8 mouse cellular contexts compared by ENCODE assay signal in genomic region chr3:122043799-122044547, GRCm38 (mm10). TPM values are rescaled to one million over a fixed set of nuclear protein-coding genes. Genes with fewer than 3 reads are reported as not detected.
A peak's percentile ranks its signal among the peaks of the same experiment; 100 is the strongest.
DNase-seq lines count a peak whose midpoint lies in the region; ATAC-seq lines count a peak whose summit lies in the region.

Gene Abca4, plus strand, starts transcription at chr3:122044443.

- 20% methylated on average over 26 of the region's 26 CpGs for whole genome bisulfite sequencing in liver, embryonic 11.5 days
- 2% methylated on average over 26 of the region's 26 CpGs for WGBS in forebrain, embryonic 12.5 days
- WGBS in limb, embryonic 12.5 days, result 7% methylated on average over 26 of the region's 26 CpGs

- H3K4me2 ChIP-seq in liver, embryonic 11.5 days, result peak within 1 kb of the TSS; percentile 36
- H3K4me2 ChIP-seq in forebrain, embryonic 12.5 days, result peak within 1 kb of the TSS; percentile 48
- H3K4me2 ChIP-seq in limb, embryonic 12.5 days, result peak within 1 kb of the TSS; percentile 40

- peaks cover 15% of the 10 kb centered on the region for H3K4me1 ChIP-seq in liver, embryonic 11.5 days (replicated peaks; ENCODE audit: control insufficient read depth, insufficient read depth, low read length)
- peaks cover 60% of the 10 kb centered on the region for H3K4me1 ChIP-seq in forebrain, embryonic 12.5 days
- peaks cover 65% of the 10 kb centered on the region for H3K4me1 ChIP-seq in limb, embryonic 12.5 days (replicated peaks)

- no peaks in the 10 kb centered on the region for H3K36me3 ChIP-seq in liver, embryonic 11.5 days (ENCODE audit: control insufficient read depth, insufficient read depth, low read length)
- H3K36me3 ChIP-seq in forebrain, embryonic 12.5 days (replicated peaks), result no peaks in the 10 kb centered on the region
- no peaks in the 10 kb centered on the region for H3K36me3 ChIP-seq in limb, embryonic 12.5 days

- no peak within 1 kb of the TSS for H3K27ac ChIP-seq in liver, embryonic 11.5 days (ENCODE audit: low read depth, low read length)
- H3K27ac ChIP-seq in forebrain, embryonic 12.5 days, result 0 out of 2 replicates have a peak within 1 kb of the TSS, but pooled peaks have one; percentile 13
- H3K27ac ChIP-seq in limb, embryonic 12.5 days, result peak within 1 kb of the TSS; percentile 59; the same call in 1 of the 2 replicates

- ATAC-seq in liver, embryonic 11.5 days (replicated peaks; ENCODE audit: low FRiP score), result no peak
- ATAC-seq in forebrain, embryonic 12.5 days (ENCODE audit: low FRiP score), result peak; percentile 33; the same call in 1 of the 2 replicates
- ATAC-seq in limb, embryonic 12.5 days (ENCODE audit: insufficient number of reproducible peaks, insufficient read depth, low FRiP score, low TSS enrichment, low read depth), result no peak

- H3K27me3 ChIP-seq in liver, embryonic 11.5 days (replicated peaks; ENCODE audit: control insufficient read depth, insufficient read depth, low read length), result peaks cover 2% of the 10 kb centered on the region; the same call in 1 of the 2 replicates
- H3K27me3 ChIP-seq in forebrain, embryonic 12.5 days, result peaks cover 93% of the 10 kb centered on the region
- peaks cover 5% of the 10 kb centered on the region; the same call in 1 of the 2 replicates for H3K27me3 ChIP-seq in limb, embryonic 12.5 days

- H3K9ac ChIP-seq in liver, embryonic 11.5 days (ENCODE audit: low read depth, low read length), result no peak within 1 kb of the TSS
- H3K9ac ChIP-seq in forebrain, embryonic 12.5 days, result peak within 1 kb of the TSS; percentile 17; the same call in 1 of the 2 replicates
- H3K9ac ChIP-seq in limb, embryonic 12.5 days (replicated peaks), result peak within 1 kb of the TSS; percentile 27; the same call in 1 of the 2 replicates

- H3K9me3 ChIP-seq in liver, embryonic 11.5 days (ENCODE audit: control insufficient read depth, low read length), result no peaks in the 10 kb centered on the region
- H3K9me3 ChIP-seq in forebrain, embryonic 12.5 days, result no peaks in the 10 kb centered on the region
- H3K9me3 ChIP-seq in limb, embryonic 12.5 days, result no peaks in the 10 kb centered on the region

- DNase-seq in liver, embryonic 11.5 days (ENCODE audit: low spot score), result no peak
- no peak for DNase-seq in liver
- DNase-seq in retina, adult 2 months (ENCODE audit: low read depth, low spot score), result peak; percentile 80
- no peak for DNase-seq in right cerebral cortex, postnatal 14 days
- DNase-seq in T-cell, adult 2 months (ENCODE audit: low spot score), result no peak
- DNase-seq in layer of hippocampus, postnatal 25 days (ENCODE audit: extremely low spot score in 1 of 2, low spot score in 1 of 2), result no peak

- no peak within 1 kb of the TSS for H3K4me3 ChIP-seq in liver, embryonic 11.5 days (ENCODE audit: low read depth, low read length)
- peak within 1 kb of the TSS; percentile 25 for H3K4me3 ChIP-seq in forebrain, embryonic 12.5 days (replicated peaks)
- H3K4me3 ChIP-seq in limb, embryonic 12.5 days (replicated peaks), result peak within 1 kb of the TSS; percentile 12

RNA-seq across cellular contexts. Expression of gene Abca4, which starts in this region (rescaled TPM):
- polyA plus RNA-seq in liver, embryonic 11.5 days (2014; fragmentation: Nextera tagmentation; extraction: Ambion mirVana), result 1.3 and 3.2 TPM in 2 replicates
- polyA plus RNA-seq in forebrain, embryonic 12.5 days (2016; fragmentation: Nextera tagmentation; extraction: Ambion mirVana), result 1.1 and 1.2 TPM in 2 replicates
- polyA plus RNA-seq in limb, embryonic 12.5 days (2016; fragmentation: Nextera tagmentation; extraction: Ambion mirVana), result 1.8 and 2.2 TPM in 2 replicates
- 1 to 10 TPM in 1 of 2 experiments, under 1 TPM in 1; 0.98 to 2.3 TPM for total RNA-seq in layer of hippocampus, postnatal 25 days (2021)
